Mouse (Mus musculus): ENCODE measurements at regions not wholly inside any gene's neighbourhood (a gene's known extent, or its start where the extent isn't known, plus 50 kb on each side); places are given as distances from the start of the nearest gene placed in this dataset.

GRCm38 (mm10) chr9:87346278-87346882, 91.0 kb upstream of the Cep162 start:
- no peak for DNase-seq (ENCODE audit: low spot score)

GRCm38 (mm10) chr9:87341438-87341837, 86.1 kb upstream of the Cep162 start:
- no peak for DNase-seq (ENCODE audit: low spot score)

- peak; percentile 37 for DNase-seq (ENCODE audit: low spot score)
Measured at GRCm38 (mm10) chr9:87326374-87327295, 71.3 kb upstream of the Cep162 start.

GRCm38 (mm10) chr9:87323690-87324089, 68.4 kb upstream of the Cep162 start:
- no peak for DNase-seq (ENCODE audit: low spot score)

- DNase-seq (ENCODE audit: low spot score): no peak
Measured at GRCm38 (mm10) chr9:87320758-87321157, 65.4 kb upstream of the Cep162 start.

GRCm38 (mm10) chr9:87318767-87319166, 63.4 kb upstream of the Cep162 start:
- no peak for DNase-seq (ENCODE audit: low spot score)

- no peak for DNase-seq (ENCODE audit: low spot score)
Measured at GRCm38 (mm10) chr9:87310150-87310549, 54.8 kb upstream of the Cep162 start.

All from embryo, embryonic 10.5 days (tissue).